Comparison of ENCODE assay signal across 19 mouse cellular contexts in the genomic region with DNA sequence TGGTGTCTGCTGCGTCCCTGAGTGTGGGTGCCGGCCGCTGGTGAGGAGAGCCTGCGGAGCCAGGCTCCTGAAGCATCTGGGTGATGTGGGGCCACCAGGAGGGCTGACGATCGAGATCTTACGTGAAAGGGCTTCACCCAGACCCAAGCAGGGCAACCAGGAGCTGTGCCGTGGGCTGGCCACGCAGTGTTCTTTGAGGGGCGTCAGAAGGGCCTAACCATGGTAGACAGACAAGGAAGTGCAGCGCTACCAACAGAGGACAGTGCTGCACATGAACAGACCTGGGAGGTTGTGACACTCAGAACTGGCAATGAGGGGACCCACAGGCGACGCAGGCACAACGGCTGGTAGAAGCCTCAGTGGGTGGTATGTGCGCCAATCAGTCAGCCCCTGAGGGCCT.
A peak's percentile ranks its signal among the peaks of the same experiment; 100 is the strongest.
DNase-seq lines count a peak whose midpoint lies in the region; ATAC-seq lines count a peak whose summit lies in the region.
"Had no signal": no experiment of that assay in that cellular context is flagged by ENCODE, and none has a peak within 500 bp of the region (broad histone marks: within the 10 kb centered on the region; RNA-seq: fewer than 3 reads in every experiment).

No protein-coding gene starts in this region.

- H3K4me1 ChIP-seq in heart, embryonic 12.5 days (replicated peaks): peaks cover 16% of the 10 kb centered on the region
- H3K4me1 ChIP-seq in hindbrain, embryonic 16.5 days (ENCODE audit: control insufficient read depth, insufficient read depth, low read depth, low read length): no peaks in the 10 kb centered on the region
- H3K4me1 ChIP-seq in hindbrain, embryonic 10.5 days (replicated peaks): peaks cover 17% of the 10 kb centered on the region; the same call in 1 of the 2 replicates
- H3K4me1 ChIP-seq: forebrain, embryonic 10.5 days; forebrain, embryonic 12.5 days had no signal

- H3K4me2 ChIP-seq in heart, embryonic 12.5 days: no peak overlapping the region
- no peak overlapping the region for H3K4me2 ChIP-seq in hindbrain, embryonic 16.5 days (ENCODE audit: low read length)
- H3K4me2 ChIP-seq: forebrain, embryonic 12.5 days had no signal

- no peaks in the 10 kb centered on the region for H3K9me3 ChIP-seq in heart, embryonic 12.5 days (replicated peaks)
- no peaks in the 10 kb centered on the region for H3K9me3 ChIP-seq in hindbrain, embryonic 16.5 days (ENCODE audit: control insufficient read depth, low read length)
- H3K9me3 ChIP-seq in hindbrain, embryonic 10.5 days: no peaks in the 10 kb centered on the region
- H3K9me3 ChIP-seq: forebrain, embryonic 10.5 days; forebrain, embryonic 12.5 days had no signal

- ATAC-seq in heart, embryonic 12.5 days (ENCODE audit: insufficient number of reproducible peaks, low FRiP score): no peak
- peak; percentile 18; the same call in 1 of the 2 replicates for ATAC-seq in hindbrain, embryonic 16.5 days
- ATAC-seq: activated CD4-positive, CD25-positive, alpha-beta regulatory T cell, adult 4 months; forebrain, embryonic 14.5 days; forebrain, embryonic 16.5 days had no signal

- no peak overlapping the region for H3K27ac ChIP-seq in heart, embryonic 12.5 days (ENCODE audit: poor library complexity, severe bottlenecking)
- no peak overlapping the region for H3K27ac ChIP-seq in hindbrain, embryonic 16.5 days (ENCODE audit: low read depth, low read length)
- H3K27ac ChIP-seq in hindbrain, embryonic 10.5 days: no peak overlapping the region
- H3K27ac ChIP-seq: forebrain, embryonic 10.5 days; forebrain, embryonic 12.5 days had no signal

- peak; percentile 90 for DNase-seq in heart, adult 11 months
- DNase-seq in hindbrain, embryonic 10.5 days (ENCODE audit: low spot score): no peak
- no peak for DNase-seq in T-cell, adult 2 months (ENCODE audit: low spot score)
- DNase-seq: adrenal gland, adult 8-10 months; adrenal gland, postnatal 14 days; adrenal gland, postnatal 36 days; cerebellum, adult 11-12 months; cerebellum, adult 2 months; cerebellum, adult 9-10 months; cerebellum, postnatal 10 days; cerebellum, postnatal 25 days had no signal

- H3K4me3 ChIP-seq in heart, embryonic 12.5 days: no peak overlapping the region
- H3K4me3 ChIP-seq in hindbrain, embryonic 16.5 days (ENCODE audit: low read length): no peak overlapping the region
- H3K4me3 ChIP-seq in hindbrain, embryonic 10.5 days: no peak overlapping the region
- H3K4me3 ChIP-seq: erythroblast, embryonic 14.5 days; forebrain, embryonic 10.5 days; forebrain, embryonic 12.5 days had no signal

- no peaks in the 10 kb centered on the region for H3K27me3 ChIP-seq in heart, embryonic 12.5 days (replicated peaks)
- H3K27me3 ChIP-seq in hindbrain, embryonic 16.5 days (replicated peaks; ENCODE audit: control insufficient read depth, insufficient read depth, low read length): no peaks in the 10 kb centered on the region
- no peaks in the 10 kb centered on the region for H3K27me3 ChIP-seq in hindbrain, embryonic 10.5 days (ENCODE audit: insufficient read depth, poor library complexity, severe bottlenecking)
- H3K27me3 ChIP-seq: forebrain, embryonic 12.5 days had no signal

- H3K9ac ChIP-seq in heart, embryonic 12.5 days: no peak overlapping the region
- no peak overlapping the region for H3K9ac ChIP-seq in hindbrain, embryonic 16.5 days (ENCODE audit: low read depth, low read length)
- H3K9ac ChIP-seq: forebrain, embryonic 12.5 days had no signal

- H3K36me3 ChIP-seq in heart, embryonic 12.5 days: peaks cover 54% of the 10 kb centered on the region
- H3K36me3 ChIP-seq in hindbrain, embryonic 16.5 days (ENCODE audit: control insufficient read depth, insufficient read depth, low read length): peaks cover 27% of the 10 kb centered on the region
- peaks cover 54% of the 10 kb centered on the region for H3K36me3 ChIP-seq in hindbrain, embryonic 10.5 days

- WGBS in heart, embryonic 12.5 days: 90% methylated on average over 15 of the region's 15 CpGs
- 93% methylated on average over 15 of the region's 15 CpGs for WGBS in hindbrain, embryonic 16.5 days
- WGBS in hindbrain, embryonic 10.5 days: 92% methylated on average over 15 of the region's 15 CpGs
